Mouse (Mus musculus): ENCODE measurements around the gene Teddm2.

DNA sequence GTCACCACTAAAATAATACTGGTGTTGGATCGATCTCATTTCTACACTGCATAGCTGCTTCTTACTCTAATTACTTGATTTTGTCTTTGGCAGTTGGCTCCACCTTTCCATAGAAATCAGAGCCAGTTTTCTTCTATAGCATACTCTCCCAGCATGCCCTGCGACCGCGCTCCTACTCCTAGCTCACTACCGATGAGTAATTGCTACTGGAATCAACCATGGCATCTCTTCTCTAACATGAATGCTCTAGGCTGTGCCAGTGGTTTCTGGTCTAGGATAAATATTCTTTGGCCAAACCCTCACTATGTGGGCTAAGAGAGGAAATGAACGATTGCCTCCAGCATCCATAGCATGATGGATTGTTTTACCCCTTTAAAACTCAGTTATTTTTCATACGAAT is 53.6 kb downstream of the Teddm2 start:
- TF ChIP-seq CTCF (IDR thresholded peaks at IDR 0.05; ENCODE audit: low read depth), result no peak
- TF ChIP-seq EP300 (IDR thresholded peaks at IDR 0.05; ENCODE audit: low read depth), result no peak

All from heart, postnatal 0 days (tissue).